Mouse (Mus musculus) stomach, postnatal 0 days (tissue): ENCODE results near the gene Prpf40b. TPM values are rescaled to one million over a fixed set of nuclear protein-coding genes. Genes with fewer than 3 reads are reported as not detected.
"Not testable (repeated sequence)": the region's sequence is repeated elsewhere in the genome, so short reads cannot be mapped to it uniquely, and the experiment has no call there.

Source experiments
- ATAC-seq: fragments of 200-750 bp; cut with Nextera tagmentation; 2 replicates; pipeline ENCODE4 v1.8.0; 2017; ENCODE audit not compliant: low FRiP score, low TSS enrichment
- DNase-seq: peaks from one replicate; pipeline ENCODE4 v3.0.0-alpha.2; 2016; ENCODE audit warnings: low spot score
- H3K27ac ChIP-seq: fragments of 300-500 bp; sonication (generic); replicated peaks from 2 replicates; pipeline ENCODE4 v1.5.1; 2014; ENCODE audit warnings: mild to moderate bottlenecking, control low read depth
- H3K27me3 ChIP-seq: fragments of 300-500 bp; sonication (generic); 2 replicates; pipeline ENCODE4 v1.6.1; 2014; ENCODE audit warnings: low read length; ENCODE audit not compliant: control insufficient read depth, insufficient read depth
- H3K36me3 ChIP-seq: fragments of 300-500 bp; sonication (generic); 2 replicates; pipeline ENCODE4 v1.6.1; 2014; ENCODE audit warnings: low read length, mixed read lengths; ENCODE audit not compliant: control insufficient read depth, insufficient read depth
- H3K4me1 ChIP-seq: fragments of 300-500 bp; sonication (generic); replicated peaks from 2 replicates; pipeline ENCODE4 v1.6.1; 2014; ENCODE audit warnings: antibody characterized with exemption; ENCODE audit not compliant: control insufficient read depth, insufficient read depth
- H3K4me2 ChIP-seq: fragments of 300-500 bp; sonication (generic); replicated peaks from 2 replicates; pipeline ENCODE4 v1.6.1; 2014; ENCODE audit warnings: low read depth, mild to moderate bottlenecking, control low read depth, moderate library complexity
- H3K4me3 ChIP-seq: fragments of 300-500 bp; sonication (generic); 2 replicates; pipeline ENCODE4 v1.5.1; 2014; ENCODE audit warnings: low read depth, low read length, control low read depth
- H3K9ac ChIP-seq: fragments of 300-500 bp; sonication (generic); 2 replicates; pipeline ENCODE4 v1.6.1; 2014; ENCODE audit warnings: mild to moderate bottlenecking, low read length, control low read depth, mixed read lengths
- H3K9me3 ChIP-seq: fragments of 300-500 bp; sonication (generic); 2 replicates; pipeline ENCODE4 v1.6.1; 2016; ENCODE audit warnings: low read length; ENCODE audit not compliant: control insufficient read depth
- CTCF ChIP-seq: IDR thresholded peaks from 2 replicates; pipeline ENCODE4 v1.5.1; 2016; ENCODE audit warnings: antibody characterized with exemption, low read depth, mild to moderate bottlenecking, moderate library complexity
- EP300 ChIP-seq: optimal IDR thresholded peaks from 2 replicates; pipeline ENCODE3; 2016; ENCODE audit warnings: antibody characterized with exemption
- WGBS: fragments of 180-500 bp; shearing (Covaris S2); extraction: QIAGEN DNeasy Blood & Tissue Kit; methylation state at CpG from one replicate; pipeline ENCODE4 v1.1.7; 2014; 5-methylcytosine and 5-hydroxymethylcytosine counted together
- polyA plus RNA-seq: library from polyadenylated mRNA; unstranded; fragments of >200 nt; fragmentation: Nextera tagmentation; extraction: Ambion mirVana; gene quantifications from 2 replicates; pipeline ENCODE4 v1.2.1, GENCODE M21; 2015

The Prpf40b gene
- polyA plus RNA-seq, 1 experiment from 2014 or later = 18.3 TPM

DNA sequence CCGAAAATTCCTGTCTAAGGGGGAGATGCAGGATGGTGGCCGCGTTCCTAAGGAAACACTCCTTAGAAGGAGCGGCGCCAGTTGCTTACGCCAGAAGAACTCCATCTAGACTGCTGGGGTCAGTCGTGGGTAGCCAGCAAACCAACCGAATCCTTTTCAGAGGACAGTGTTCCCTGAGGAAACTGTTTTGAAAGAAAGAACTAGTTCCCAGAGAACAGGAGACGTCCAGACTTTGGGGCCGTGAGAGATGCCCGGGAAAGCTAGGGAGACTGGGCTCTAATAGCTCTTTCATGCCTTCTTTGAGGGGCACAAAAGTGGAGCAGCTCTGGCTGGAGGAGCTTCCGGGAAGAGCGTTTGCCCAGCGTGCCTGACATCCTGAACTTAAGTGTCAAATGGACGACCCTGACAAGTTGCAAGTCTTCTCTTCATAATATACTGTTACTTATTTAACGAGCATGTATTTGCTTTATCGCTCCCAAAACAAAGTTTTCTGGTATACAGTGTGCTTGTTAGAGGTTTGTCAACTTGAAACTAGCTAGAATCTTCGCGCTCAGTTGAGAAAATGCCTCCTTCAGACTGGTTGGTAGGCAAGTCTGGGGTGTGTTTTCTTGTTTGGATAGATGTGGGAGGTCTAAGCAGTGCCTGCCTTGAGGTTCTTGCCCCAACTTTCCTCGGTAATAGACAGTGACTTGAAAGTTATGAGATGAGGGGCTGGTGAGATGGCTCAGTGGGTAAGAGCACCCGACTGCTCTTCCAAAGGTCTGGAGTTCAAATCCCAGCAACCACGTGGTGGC is 42.3 kb upstream of the Prpf40b start:
- Histone ChIP-seq H3K4me2 (peak overlapping the region; percentile 77), H3K4me1 (no peaks in the 10 kb centered on the region), H3K9ac (peak overlapping the region; percentile 63), H3K36me3 (0 out of 2 replicates have a peak, but pooled peaks cover under 1% of the 10 kb centered on the region), H3K27ac (peak overlapping the region; percentile 99), H3K4me3 (peak overlapping the region; percentile 57), H3K9me3 (no peaks in the 10 kb centered on the region), H3K27me3 (no peaks in the 10 kb centered on the region)
- no peak for TF ChIP-seq EP300
- TF ChIP-seq CTCF = peak; percentile 46
- ATAC-seq = peak; percentile 65
- DNase-seq = no peak
- 3% methylated on average over 22 of the region's 22 CpGs for WGBS

DNA sequence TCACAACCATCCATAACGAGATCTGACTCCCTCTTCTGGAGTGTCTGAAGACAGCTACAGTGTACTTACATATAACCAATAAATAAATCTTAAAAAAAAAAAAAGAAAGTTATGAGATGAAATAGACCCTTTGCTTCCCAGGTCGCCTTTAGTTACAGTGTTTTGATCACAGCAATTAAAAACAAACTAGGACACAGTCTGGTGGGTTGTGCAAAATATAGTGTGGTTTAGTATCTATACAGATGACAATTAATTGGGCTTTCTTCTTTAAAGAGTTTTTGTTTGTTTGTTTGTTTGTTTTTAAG is 41.8 kb upstream of the Prpf40b start:
- H3K27me3 ChIP-seq, DNase-seq, H3K9ac ChIP-seq, H3K4me2 ChIP-seq, H3K4me1 ChIP-seq, ATAC-seq, H3K9me3 ChIP-seq, H3K36me3 ChIP-seq: not testable (repeated sequence)
- WGBS = 39% methylated on average over 2 of the region's 2 CpGs
- Histone ChIP-seq H3K27ac (peak overlapping the region; percentile 99; the same call in 1 of the 2 replicates), H3K4me3 (peak overlapping the region; percentile 57; the same call in 1 of the 2 replicates)

- Histone ChIP-seq H3K27me3 (no peaks in the 10 kb centered on the region), H3K27ac (no peak overlapping the region), H3K36me3 (no peaks in the 10 kb centered on the region), H3K9me3 (no peaks in the 10 kb centered on the region), H3K4me3 (no peak overlapping the region), H3K4me1 (no peaks in the 10 kb centered on the region), H3K9ac (no peak overlapping the region), H3K4me2 (no peak overlapping the region)
- no peak for TF ChIP-seq CTCF
- DNase-seq = no peak
- no peak for ATAC-seq
- WGBS = 85% methylated on average over 6 of the region's 6 CpGs
These were observed 41.1 kb upstream of the Prpf40b start for GRCm38 (mm10) chr15:99253772-99254171.

- Histone ChIP-seq H3K4me1 (no peaks in the 10 kb centered on the region), H3K4me3 (no peak overlapping the region), H3K27ac (no peak overlapping the region), H3K9me3 (no peaks in the 10 kb centered on the region), H3K27me3 (no peaks in the 10 kb centered on the region), H3K36me3 (no peaks in the 10 kb centered on the region), H3K9ac (no peak overlapping the region), H3K4me2 (no peak overlapping the region)
- no peak for ATAC-seq
- no peak for DNase-seq
- 81% methylated on average over 2 of the region's 2 CpGs for WGBS
- TF ChIP-seq EP300 (no peak), CTCF (no peak)
These were observed 40.3 kb upstream of the Prpf40b start for GRCm38 (mm10) chr15:99254477-99255005.

DNA sequence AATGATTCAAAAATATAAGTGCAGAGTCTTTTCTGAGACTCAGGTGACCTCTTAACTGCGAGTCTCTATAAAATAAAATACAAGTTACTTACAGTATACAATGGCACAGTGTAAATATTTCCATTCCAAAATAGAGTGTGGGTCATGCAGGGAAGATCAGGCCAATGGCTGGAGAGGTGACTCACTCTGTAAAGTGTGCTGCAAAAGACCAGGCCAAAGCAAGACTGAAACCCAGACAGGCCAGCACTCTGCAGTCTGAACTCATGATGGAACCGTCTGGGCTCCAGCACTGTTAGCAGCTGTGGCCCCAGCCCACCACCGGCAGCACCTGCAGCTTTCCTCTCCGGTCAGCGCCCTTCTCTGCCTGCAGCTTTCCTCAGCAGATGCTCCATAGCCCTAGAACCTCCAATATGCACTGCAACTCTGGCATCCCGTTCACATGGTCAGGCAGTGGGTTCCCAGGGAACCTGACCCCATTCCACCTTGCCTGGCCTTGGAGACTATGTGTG is 39.6 kb upstream of the Prpf40b start:
- 73% methylated on average over 6 of the region's 6 CpGs for WGBS
- Histone ChIP-seq H3K27ac (no peak overlapping the region), H3K27me3 (no peaks in the 10 kb centered on the region), H3K4me2 (no peak overlapping the region), H3K4me1 (no peaks in the 10 kb centered on the region), H3K9ac (no peak overlapping the region), H3K36me3 (no peaks in the 10 kb centered on the region), H3K9me3 (no peaks in the 10 kb centered on the region), H3K4me3 (no peak overlapping the region)
- TF ChIP-seq EP300 = no peak
- no peak for TF ChIP-seq CTCF
- ATAC-seq (no peak), DNase-seq (no peak)

GRCm38 (mm10) chr15:99259167-99259729 is 35.6 kb upstream of the Prpf40b start:
- Histone ChIP-seq H3K4me2 (peak overlapping the region; percentile 40), H3K36me3 (no peaks in the 10 kb centered on the region), H3K27ac (peak overlapping the region; percentile 75), H3K4me3 (peak overlapping the region; percentile 10; the same call in 1 of the 2 replicates), H3K9me3 (no peaks in the 10 kb centered on the region), H3K4me1 (no peaks in the 10 kb centered on the region), H3K27me3 (no peaks in the 10 kb centered on the region), H3K9ac (no peak overlapping the region)
- no peak for DNase-seq
- peak; percentile 72 for ATAC-seq
- TF ChIP-seq EP300 = no peak
- TF ChIP-seq CTCF = no peak
- 45% methylated on average over 8 of the region's 8 CpGs for WGBS
